Mouse (Mus musculus) ES-Bruce4 (cell line): ENCODE results near the gene Rars.

ENCODE experiments used
- CTCF ChIP-seq: IDR thresholded peaks from one replicate; pipeline ENCODE4 v1.8.1; 2011; ENCODE audit warnings: low read depth, low read length
- POLR2A ChIP-seq: IDR thresholded peaks from one replicate; pipeline ENCODE4 v1.8.1; 2011; ENCODE audit warnings: low read length; ENCODE audit not compliant: insufficient read depth

GRCm38 (mm10) chr11:35844299-35844698, 10.0 kb upstream of the Rars start:
- no peak for TF ChIP-seq POLR2A
- TF ChIP-seq CTCF: no peak
